10 mouse cellular contexts compared by ENCODE assay signal in genomic region chr4:149732313-149732712, GRCm38 (mm10). TPM values are rescaled to one million over a fixed set of nuclear protein-coding genes. Genes with fewer than 3 reads are reported as not detected.
DNase-seq lines count a peak whose midpoint lies in the region; ATAC-seq and TF ChIP-seq lines count a peak whose summit lies in the region.
"Had no signal": no experiment of that assay in that cellular context is flagged by ENCODE, and none has a peak within 500 bp of the region (broad histone marks: within the 10 kb centered on the region; RNA-seq: fewer than 3 reads in every experiment).

No protein-coding gene starts in this region.

- peak; percentile 24 for DNase-seq in adrenal gland, adult 2 months
- no peak for DNase-seq in adrenal gland, postnatal 36 days
- no peak for DNase-seq in heart, postnatal 14 days
- no peak for DNase-seq in layer of hippocampus, adult 2 months (ENCODE audit: low spot score in 2 of 2)
- DNase-seq in layer of hippocampus, postnatal 36 days: no peak
- no peak for DNase-seq in kidney, adult 8-10 months
- DNase-seq: kidney, adult 9 months had no signal

- WGBS in heart, embryonic 13.5 days: 96% methylated on average over 3 of the region's 3 CpGs

- no peaks in the 10 kb centered on the region for H3K9me3 ChIP-seq in heart, embryonic 13.5 days
- H3K9me3 ChIP-seq: liver, embryonic 15.5 days had no signal

- no peak overlapping the region for H3K4me2 ChIP-seq in heart, embryonic 13.5 days
- H3K4me2 ChIP-seq in myocyte (ENCODE audit: low read depth): no peak overlapping the region
- H3K4me2 ChIP-seq: liver, embryonic 15.5 days had no signal

- TF ChIP-seq CTCF in layer of hippocampus, adult 2 months (conservative IDR thresholded peaks at IDR 0.05): no peak

- no peaks in the 10 kb centered on the region for H3K27me3 ChIP-seq in heart, embryonic 13.5 days (replicated peaks)
- no peaks in the 10 kb centered on the region for H3K27me3 ChIP-seq in myocyte (ENCODE audit: control insufficient read depth, insufficient read depth, insufficient read length)
- H3K27me3 ChIP-seq: liver, embryonic 15.5 days had no signal

- H3K4me1 ChIP-seq in heart, embryonic 13.5 days: peaks cover 68% of the 10 kb centered on the region

- no peak overlapping the region for H3ac ChIP-seq in myocyte (ENCODE audit: control insufficient read depth, insufficient read length)

- no peak overlapping the region for H3K4me3 ChIP-seq in heart, embryonic 13.5 days
- no peak overlapping the region for H3K4me3 ChIP-seq in layer of hippocampus, adult 2 months
- no peak overlapping the region for H3K4me3 ChIP-seq in myocyte
- H3K4me3 ChIP-seq: liver, embryonic 15.5 days had no signal

- peaks cover 43% of the 10 kb centered on the region for H3K36me3 ChIP-seq in heart, embryonic 13.5 days
- no peaks in the 10 kb centered on the region for H3K36me3 ChIP-seq in myocyte (ENCODE audit: control insufficient read depth, insufficient read depth)

- intact Hi-C loops in heart, postnatal 14 days (cut with DNase I): no loop called here

- no peak for ATAC-seq in heart, embryonic 13.5 days (ENCODE audit: extremely low read depth, insufficient number of reproducible peaks, low FRiP score, low TSS enrichment)

- peak overlapping the region; percentile 32; the same call in 1 of the 2 replicates for H3K27ac ChIP-seq in heart, embryonic 13.5 days (replicated peaks)
- peak overlapping the region; percentile 18; the same call in 1 of the 2 replicates for H3K27ac ChIP-seq in layer of hippocampus, adult 2 months
- H3K27ac ChIP-seq: liver, embryonic 15.5 days had no signal

- peaks cover 39% of the 10 kb centered on the region for H3K79me2 ChIP-seq in myocyte (ENCODE audit: control insufficient read depth, insufficient read depth)

- peak overlapping the region; percentile 33 for H3K9ac ChIP-seq in heart, embryonic 13.5 days
- H3K9ac ChIP-seq: liver, embryonic 15.5 days had no signal

- no peak for TF ChIP-seq POLR2A in myocyte (IDR thresholded peaks at IDR 0.05; ENCODE audit: insufficient read length, low read depth)

TF ChIP-seq in myocyte, 11 proteins besides CTCF, POLR2A, EP300 and RAD21:
- TF ChIP-seq USF1 (IDR thresholded peaks at IDR 0.05; ENCODE audit: low read depth) (no peak), TCF12 (IDR thresholded peaks at IDR 0.05; ENCODE audit: insufficient read depth, poor library complexity, severe bottlenecking) (peak; percentile 96), MYOD1 (IDR thresholded peaks at IDR 0.05; ENCODE audit: control insufficient read depth in 1 of 3, insufficient read length in 2 of 3, low read depth in 2 of 3) (peak; percentile 66 to 93 (median 86)), MYOG (IDR thresholded peaks at IDR 0.05; ENCODE audit: control insufficient read depth in 1 of 3, insufficient read depth in 1 of 3, insufficient read length in 2 of 3, low read depth in 2 of 3) (peak; percentile 68 to 94 (median 92)), POLR2AphosphoS2 (IDR thresholded peaks at IDR 0.05; ENCODE audit: insufficient read length, low read depth) (no peak), TCF3 (IDR thresholded peaks at IDR 0.05; ENCODE audit: insufficient read length, low read depth) (peak; percentile 87), E2F4 (IDR thresholded peaks at IDR 0.05; ENCODE audit: insufficient read depth) (no peak)

RNA-seq across cellular contexts. Expression of gene Tmem201, which starts 5.5 kb away (rescaled TPM):
- 10 to 100 TPM; 30.0 to 31.0 TPM for total RNA-seq in adrenal gland, adult 2 months (2021)
- polyA plus RNA-seq in adrenal gland, adult 2 months (2012; rRNA removed): 85.3 and 95.4 TPM in 2 replicates
- total RNA-seq in adrenal gland, postnatal 36 days (2021): 10 to 100 TPM; 29.7 to 31.6 TPM
- 41.4 and 42.1 TPM in 2 replicates for polyA plus RNA-seq in heart, embryonic 13.5 days (2015; fragmentation: Nextera tagmentation; extraction: Ambion mirVana)
- total RNA-seq in heart, postnatal 14 days (2021): 10 to 100 TPM; 82.7 to 83.9 TPM
- 10 to 100 TPM; 69.7 to 78.3 TPM for total RNA-seq in layer of hippocampus, adult 2 months (2021)
- 10 to 100 TPM; 64.9 to 67.5 TPM for total RNA-seq in layer of hippocampus, postnatal 36 days (2021)
- polyA plus RNA-seq in myocyte (2012; fragmentation: generic; extraction: Trizol): 31.1 TPM

RNA-seq across cellular contexts. Expression of gene Pik3cd, which starts 29.9 kb away (rescaled TPM):
- total RNA-seq in adrenal gland, adult 2 months (2021): 1 to 10 TPM; 6.1 to 6.2 TPM
- 4.2 and 5.0 TPM in 2 replicates for polyA plus RNA-seq in adrenal gland, adult 2 months (2012; rRNA removed)
- total RNA-seq in adrenal gland, postnatal 36 days (2021): 1 to 10 TPM; 2.7 to 3.8 TPM
- polyA plus RNA-seq in heart, embryonic 13.5 days (2015; fragmentation: Nextera tagmentation; extraction: Ambion mirVana): 3.0 and 3.1 TPM in 2 replicates
- 1 to 10 TPM; 4.8 to 5.5 TPM for total RNA-seq in heart, postnatal 14 days (2021)
- total RNA-seq in layer of hippocampus, adult 2 months (2021): 10 to 100 TPM; 19.6 to 23.5 TPM
- total RNA-seq in layer of hippocampus, postnatal 36 days (2021): 10 to 100 TPM; 20.8 to 25.0 TPM
- 1.4 TPM for polyA plus RNA-seq in myocyte (2012; fragmentation: generic; extraction: Trizol)

RNA-seq across cellular contexts. Expression of gene Slc25a33, which starts 41.8 kb away (rescaled TPM):
- total RNA-seq in adrenal gland, adult 2 months (2021): 10 to 100 TPM; 18.7 to 26.7 TPM
- 29.0 and 43.2 TPM in 2 replicates for polyA plus RNA-seq in adrenal gland, adult 2 months (2012; rRNA removed)
- 10 to 100 TPM; 18.3 to 31.6 TPM for total RNA-seq in adrenal gland, postnatal 36 days (2021)
- 5.9 and 7.4 TPM in 2 replicates for polyA plus RNA-seq in heart, embryonic 13.5 days (2015; fragmentation: Nextera tagmentation; extraction: Ambion mirVana)
- total RNA-seq in heart, postnatal 14 days (2021): 10 to 100 TPM; 16.2 to 24.2 TPM
- 10 to 100 TPM; 35.6 to 35.8 TPM for total RNA-seq in layer of hippocampus, adult 2 months (2021)
- total RNA-seq in layer of hippocampus, postnatal 36 days (2021): 10 to 100 TPM; 33.0 to 36.4 TPM
- 34.3 TPM for polyA plus RNA-seq in myocyte (2012; fragmentation: generic; extraction: Trizol)
